Mouse (Mus musculus): ENCODE measurements at regions not wholly inside any gene's neighbourhood (a gene's known extent, or its start where the extent isn't known, plus 50 kb on each side); places are given as distances from the start of the nearest gene placed in this dataset.

GRCm38 (mm10) chr3:18932983-18933726 lies 695.3 kb downstream of the 1700064H15Rik start:
- no peak for DNase-seq (ENCODE audit: low spot score)

- no peak for DNase-seq (ENCODE audit: low spot score)
Observed at GRCm38 (mm10) chr3:18934891-18935290, 693.6 kb downstream of the 1700064H15Rik start.

GRCm38 (mm10) chr3:18937333-18938122 lies 690.9 kb downstream of the 1700064H15Rik start:
- no peak for DNase-seq (ENCODE audit: low spot score)

- no peak for DNase-seq (ENCODE audit: low spot score)
Observed at GRCm38 (mm10) chr3:18941301-18942177, 686.9 kb downstream of the 1700064H15Rik start.

GRCm38 (mm10) chr3:18960341-18960740 lies 668.1 kb downstream of the 1700064H15Rik start:
- DNase-seq (ENCODE audit: low spot score): no peak

GRCm38 (mm10) chr3:18988662-18989061 lies 639.8 kb downstream of the 1700064H15Rik start:
- DNase-seq (ENCODE audit: low spot score): no peak

GRCm38 (mm10) chr3:18989577-18990240 lies 638.8 kb downstream of the 1700064H15Rik start:
- no peak for DNase-seq (ENCODE audit: low spot score)

- DNase-seq (ENCODE audit: low spot score): no peak
Observed at GRCm38 (mm10) chr3:19000179-19000578, 628.3 kb downstream of the 1700064H15Rik start.

GRCm38 (mm10) chr3:19002056-19002455 lies 626.4 kb downstream of the 1700064H15Rik start:
- DNase-seq (ENCODE audit: low spot score): no peak

GRCm38 (mm10) chr3:19004792-19005191 lies 623.7 kb downstream of the 1700064H15Rik start:
- no peak for DNase-seq (ENCODE audit: low spot score)

GRCm38 (mm10) chr3:19044566-19044965 lies 583.9 kb downstream of the 1700064H15Rik start:
- no peak for DNase-seq (ENCODE audit: low spot score)

- no peak for DNase-seq (ENCODE audit: low spot score)
Observed at GRCm38 (mm10) chr3:19045933-19046332, 582.5 kb downstream of the 1700064H15Rik start.

- no peak for DNase-seq (ENCODE audit: low spot score)
Observed at GRCm38 (mm10) chr3:19046610-19047009, 581.9 kb downstream of the 1700064H15Rik start.

GRCm38 (mm10) chr3:19055961-19056360 lies 572.5 kb downstream of the 1700064H15Rik start:
- DNase-seq (ENCODE audit: low spot score): no peak

- no peak for DNase-seq (ENCODE audit: low spot score)
Observed at GRCm38 (mm10) chr3:19056623-19057022, 571.9 kb downstream of the 1700064H15Rik start.

- DNase-seq (ENCODE audit: low spot score): no peak
Observed at GRCm38 (mm10) chr3:19059906-19060870, 568.3 kb downstream of the 1700064H15Rik start.

- DNase-seq (ENCODE audit: low spot score): no peak
Observed at GRCm38 (mm10) chr3:19061488-19062248, 566.8 kb downstream of the 1700064H15Rik start.

GRCm38 (mm10) chr3:19062249-19062859 lies 566.1 kb downstream of the 1700064H15Rik start:
- DNase-seq (ENCODE audit: low spot score): peak; percentile 23

GRCm38 (mm10) chr3:19067141-19067757 lies 561.2 kb downstream of the 1700064H15Rik start:
- DNase-seq (ENCODE audit: low spot score): no peak
